ENCODE assay signal across 33 mouse cellular contexts in the genomic region with DNA sequence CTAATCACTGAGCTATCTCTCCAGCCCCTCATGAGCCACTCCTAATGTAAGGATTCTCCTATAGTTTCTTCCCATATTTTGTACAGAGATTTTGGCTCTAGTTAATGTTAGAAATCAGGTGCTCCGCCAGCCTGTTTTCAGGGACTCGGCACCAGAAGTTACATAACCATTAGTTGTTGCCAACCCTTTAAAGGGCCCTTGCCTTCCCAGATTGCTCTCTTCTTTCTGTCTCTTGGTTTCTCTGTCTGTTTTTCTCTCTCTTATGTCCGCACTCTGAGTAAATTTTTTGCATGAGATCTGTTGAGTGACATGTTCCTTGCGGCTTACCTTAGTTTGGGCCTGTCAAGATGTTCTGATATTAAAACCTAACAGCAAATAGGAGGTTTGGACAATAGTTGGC. TPM values are rescaled to one million over a fixed set of nuclear protein-coding genes. Genes with fewer than 3 reads are reported as not detected.
A peak's percentile ranks its signal among the peaks of the same experiment; 100 is the strongest.
DNase-seq lines count a peak whose midpoint lies in the region; ATAC-seq and TF ChIP-seq lines count a peak whose summit lies in the region.
"Had no signal": no experiment of that assay in that cellular context is flagged by ENCODE, and none has a peak within 500 bp of the region (broad histone marks: within the 10 kb centered on the region; RNA-seq: fewer than 3 reads in every experiment).

No protein-coding gene starts in this region.

- peaks cover 15% of the 10 kb centered on the region for H3K36me3 ChIP-seq in kidney, adult 2 months (ENCODE audit: control insufficient read depth, insufficient read depth, low read length)
- peaks cover 43% of the 10 kb centered on the region for H3K36me3 ChIP-seq in liver, adult 2 months (ENCODE audit: control insufficient read depth, insufficient read depth, low read length)
- peaks cover 21% of the 10 kb centered on the region for H3K36me3 ChIP-seq in liver, embryonic 11.5 days (ENCODE audit: control insufficient read depth, insufficient read depth, low read length)

- H3K9me3 ChIP-seq in liver, embryonic 11.5 days (ENCODE audit: control insufficient read depth, low read length) = no peaks in the 10 kb centered on the region
- H3K9me3 ChIP-seq: embryonic facial prominence, embryonic 13.5 days; embryonic facial prominence, embryonic 15.5 days; forebrain, embryonic 10.5 days; forebrain, embryonic 12.5 days; G1E had no signal

- no peak for TF ChIP-seq POLR2A in kidney, adult 2 months (IDR thresholded peaks at IDR 0.05; ENCODE audit: low read depth, low read length)
- no peak for TF ChIP-seq POLR2A in liver, adult 2 months (IDR thresholded peaks at IDR 0.05; ENCODE audit: extremely low read depth, insufficient read depth, low read length)

- DNase-seq in adrenal gland, adult 2 months = peak; percentile 10
- DNase-seq in adrenal gland, adult 18-20 months (ENCODE audit: low spot score in 2 of 2) = no peak
- DNase-seq in adrenal gland, postnatal 14 days = peak; percentile 27
- no peak for DNase-seq in adrenal gland, postnatal 4 days (ENCODE audit: low spot score in 2 of 2)
- DNase-seq in kidney, adult 2 months = peak; percentile 63
- DNase-seq in kidney, adult 11 months = no peak
- peak; percentile 73 for DNase-seq in liver, adult 2 months (ENCODE audit: extremely low read depth, low read depth, low spot score)
- no peak for DNase-seq in liver, embryonic 11.5 days (ENCODE audit: low spot score)
- DNase-seq: B cell, adult 2 months; cerebellum, adult 11 months; cerebellum, adult 18-20 months; cerebellum, adult 8-10 months; cerebellum, adult 9-11 months; cerebellum, postnatal 14 days; cerebellum, postnatal 36 days; embryo, embryonic 11 days had no signal

- no peak for ATAC-seq in liver, embryonic 11.5 days (replicated peaks; ENCODE audit: low FRiP score)
- ATAC-seq: activated CD4-positive, CD25-positive, alpha-beta regulatory T cell, adult 4 months; CD4-positive, CD25-positive, alpha-beta regulatory T cell, adult 4 months; forebrain, embryonic 14.5 days; forebrain, embryonic 16.5 days; Patski had no signal

- H3K9ac ChIP-seq in liver, adult 2 months (ENCODE audit: low read depth, low read length) = no peak overlapping the region
- no peak overlapping the region for H3K9ac ChIP-seq in liver, embryonic 11.5 days (ENCODE audit: low read depth, low read length)
- H3K9ac ChIP-seq: embryonic facial prominence, embryonic 13.5 days; embryonic facial prominence, embryonic 15.5 days; forebrain, embryonic 12.5 days had no signal

- no peak overlapping the region for H3K4me3 ChIP-seq in kidney, adult 2 months (ENCODE audit: insufficient read depth, low read depth, low read length)
- no peak overlapping the region for H3K4me3 ChIP-seq in liver, adult 2 months (ENCODE audit: insufficient read depth, low read depth, low read length)
- H3K4me3 ChIP-seq in liver, embryonic 11.5 days (ENCODE audit: low read depth, low read length) = no peak overlapping the region
- H3K4me3 ChIP-seq: embryonic facial prominence, embryonic 13.5 days; embryonic facial prominence, embryonic 15.5 days; erythroblast, embryonic 14.5 days; forebrain, embryonic 10.5 days; forebrain, embryonic 12.5 days had no signal

- no peak overlapping the region for H3K4me2 ChIP-seq in liver, embryonic 11.5 days
- H3K4me2 ChIP-seq: embryonic facial prominence, embryonic 13.5 days; embryonic facial prominence, embryonic 15.5 days; forebrain, embryonic 12.5 days had no signal

- H3K79me2 ChIP-seq in liver, adult 2 months (ENCODE audit: control insufficient read depth, insufficient read depth, low read length) = no peaks in the 10 kb centered on the region

- no peak overlapping the region for H3K27ac ChIP-seq in kidney, adult 2 months (ENCODE audit: insufficient read depth, low read depth, low read length)
- no peak overlapping the region for H3K27ac ChIP-seq in liver, adult 2 months (replicated peaks; ENCODE audit: insufficient read depth, low read depth, low read length)
- no peak overlapping the region for H3K27ac ChIP-seq in liver, embryonic 11.5 days (ENCODE audit: low read depth, low read length)
- H3K27ac ChIP-seq: embryonic facial prominence, embryonic 13.5 days; embryonic facial prominence, embryonic 15.5 days; forebrain, embryonic 10.5 days; forebrain, embryonic 12.5 days had no signal

- TF ChIP-seq CTCF in kidney, adult 2 months (conservative IDR thresholded peaks at IDR 0.05; ENCODE audit: insufficient read depth, insufficient read length, low read depth, low read length) = no peak
- TF ChIP-seq CTCF in liver, adult 2 months (IDR thresholded peaks at IDR 0.05; ENCODE audit: low read depth, low read length) = no peak

- no peaks in the 10 kb centered on the region for H3K4me1 ChIP-seq in kidney, adult 2 months (ENCODE audit: control insufficient read depth, insufficient read depth, low read length)
- no peaks in the 10 kb centered on the region; the same call in 1 of the 2 replicates for H3K4me1 ChIP-seq in liver, adult 2 months (ENCODE audit: control insufficient read depth, insufficient read depth, low read length)
- H3K4me1 ChIP-seq in liver, embryonic 11.5 days (replicated peaks; ENCODE audit: control insufficient read depth, insufficient read depth, low read length) = no peaks in the 10 kb centered on the region
- H3K4me1 ChIP-seq: embryonic facial prominence, embryonic 13.5 days; embryonic facial prominence, embryonic 15.5 days; forebrain, embryonic 10.5 days; forebrain, embryonic 12.5 days had no signal

- no peaks in the 10 kb centered on the region for H3K27me3 ChIP-seq in kidney, adult 2 months (replicated peaks; ENCODE audit: control insufficient read depth, insufficient read depth, low read length)
- H3K27me3 ChIP-seq in liver, adult 2 months (ENCODE audit: control insufficient read depth, insufficient read depth, low read length) = no peaks in the 10 kb centered on the region
- no peaks in the 10 kb centered on the region for H3K27me3 ChIP-seq in liver, embryonic 11.5 days (replicated peaks; ENCODE audit: control insufficient read depth, insufficient read depth, low read length)
- H3K27me3 ChIP-seq: CH12.LX; embryonic facial prominence, embryonic 13.5 days; embryonic facial prominence, embryonic 15.5 days; forebrain, embryonic 12.5 days had no signal

- WGBS in kidney, adult 2 months = 72% methylated on average over 4 of the region's 4 CpGs
- 57% methylated on average over 4 of the region's 4 CpGs for WGBS in liver, adult 2 months
- 92% methylated on average over 4 of the region's 4 CpGs for WGBS in liver, embryonic 11.5 days

RNA-seq across cellular contexts. Expression of a gene that starts 12.5 kb away (rescaled TPM):
- 1 to 10 TPM; 2.6 to 3.0 TPM for total RNA-seq in adrenal gland, adult 2 months (2021)
- polyA plus RNA-seq in adrenal gland, adult 2 months (2012; rRNA removed) = 0.35 TPM in 2 replicates
- 1 to 10 TPM; 3.3 to 4.2 TPM for total RNA-seq in adrenal gland, adult 18-20 months (2021)
- total RNA-seq in adrenal gland, postnatal 14 days (2021) = 2.3 and 3.8 TPM in 2 replicates
- 1 to 10 TPM in 1 of 2 experiments, under 1 TPM in 1; 0.85 to 5.6 TPM for total RNA-seq in adrenal gland, postnatal 4 days (2021)
- 106 and 129 TPM in 2 replicates for polyA plus RNA-seq in kidney, adult 2 months (2012; rRNA removed)
- total RNA-seq in liver, adult 2 months (2014; rRNA removed) = 2.1 and 7.0 TPM in 2 replicates
- polyA plus RNA-seq in liver, adult 2 months (2012; rRNA removed) = 2.2 and 4.6 TPM in 2 replicates
- 0.32 and 0.37 TPM in 2 replicates for polyA plus RNA-seq in liver, embryonic 11.5 days (2014; fragmentation: Nextera tagmentation; extraction: Ambion mirVana)
- total RNA-seq: CH12.LX; common myeloid progenitor, adult 5-6 weeks; G1E had no signal
- polyA plus RNA-seq: erythroblast, embryonic 14.5 days; G1E had no signal

RNA-seq across cellular contexts. Expression of a gene that starts 50.8 kb away (rescaled TPM):
- 100 to 1,000 TPM in 1 of 2 experiments, 10 to 100 TPM in 1; 98.3 to 131 TPM for total RNA-seq in adrenal gland, adult 2 months (2021)
- polyA plus RNA-seq in adrenal gland, adult 2 months (2012; rRNA removed) = 38.3 and 39.4 TPM in 2 replicates
- 100 to 1,000 TPM; 105 to 116 TPM for total RNA-seq in adrenal gland, adult 18-20 months (2021)
- 164 and 182 TPM in 2 replicates for total RNA-seq in adrenal gland, postnatal 14 days (2021)
- 100 to 1,000 TPM; 168 to 208 TPM for total RNA-seq in adrenal gland, postnatal 4 days (2021)
- polyA plus RNA-seq in kidney, adult 2 months (2012; rRNA removed) = 76.2 and 82.5 TPM in 2 replicates
- total RNA-seq in liver, adult 2 months (2014; rRNA removed) = 253 and 359 TPM in 2 replicates
- polyA plus RNA-seq in liver, adult 2 months (2012; rRNA removed) = 125 and 130 TPM in 2 replicates
- polyA plus RNA-seq in liver, embryonic 11.5 days (2014; fragmentation: Nextera tagmentation; extraction: Ambion mirVana) = 85.9 and 93.9 TPM in 2 replicates

RNA-seq across cellular contexts. Expression of a gene that starts 51.9 kb away (rescaled TPM):
- total RNA-seq in adrenal gland, adult 2 months (2021) = not detected
- polyA plus RNA-seq in adrenal gland, adult 2 months (2012; rRNA removed) = not detected in 2 replicates
- total RNA-seq in adrenal gland, adult 18-20 months (2021) = not detected
- not detected in 2 replicates for total RNA-seq in adrenal gland, postnatal 14 days (2021)
- not detected for total RNA-seq in adrenal gland, postnatal 4 days (2021)
- polyA plus RNA-seq in kidney, adult 2 months (2012; rRNA removed) = not detected in 2 replicates
- not detected in 2 replicates for total RNA-seq in liver, adult 2 months (2014; rRNA removed)
- not detected in 2 replicates for polyA plus RNA-seq in liver, adult 2 months (2012; rRNA removed)
- polyA plus RNA-seq in liver, embryonic 11.5 days (2014; fragmentation: Nextera tagmentation; extraction: Ambion mirVana) = not detected in 2 replicates
- total RNA-seq: adrenal gland, postnatal 36 days; CH12.LX; common myeloid progenitor, adult 5-6 weeks; G1E had no signal
- polyA plus RNA-seq: activated CD4-positive, CD25-positive, alpha-beta regulatory T cell, adult 4 months; brain, embryonic 14.5 days; CD4-positive, CD25-positive, alpha-beta regulatory T cell, adult 4 months; embryonic facial prominence, embryonic 11.5 days; embryonic facial prominence, embryonic 13.5 days; embryonic facial prominence, embryonic 15.5 days; erythroblast, embryonic 14.5 days; forebrain, embryonic 10.5 days; forebrain, embryonic 12.5 days; forebrain, embryonic 14.5 days; forebrain, embryonic 16.5 days; frontal cortex, adult 2 months; G1E; Patski had no signal

RNA-seq across cellular contexts. Expression of a gene that starts 52.0 kb away (rescaled TPM):
- 1 to 10 TPM; 1.1 to 1.4 TPM for total RNA-seq in adrenal gland, adult 2 months (2021)
- 0.20 and 0.46 TPM in 2 replicates for polyA plus RNA-seq in adrenal gland, adult 2 months (2012; rRNA removed)
- total RNA-seq in adrenal gland, adult 18-20 months (2021) = 1 to 10 TPM; 1.8 to 2.6 TPM
- 0.85 and 1.5 TPM in 2 replicates for total RNA-seq in adrenal gland, postnatal 14 days (2021)
- 1 to 10 TPM; 1.2 to 2.1 TPM for total RNA-seq in adrenal gland, postnatal 4 days (2021)
- 1.8 and 2.0 TPM in 2 replicates for polyA plus RNA-seq in kidney, adult 2 months (2012; rRNA removed)
- total RNA-seq in liver, adult 2 months (2014; rRNA removed) = 0.27 TPM in 1 of 2 replicates, not detected in the other
- not detected in 2 replicates for polyA plus RNA-seq in liver, adult 2 months (2012; rRNA removed)
- 0.79 and 1.1 TPM in 2 replicates for polyA plus RNA-seq in liver, embryonic 11.5 days (2014; fragmentation: Nextera tagmentation; extraction: Ambion mirVana)
- total RNA-seq: CH12.LX had no signal
- polyA plus RNA-seq: activated CD4-positive, CD25-positive, alpha-beta regulatory T cell, adult 4 months; erythroblast, embryonic 14.5 days; G1E; Patski had no signal

Comparison
In these comparisons a context has a peak if more than half of its experiments do, and no peak if none do; other contexts are left out.
1. DNase-seq: peak in adrenal gland, adult 2 months (single experiment), adrenal gland, postnatal 14 days (single experiment), kidney, adult 2 months (single experiment) and liver, adult 2 months (single experiment); none in adrenal gland, adult 18-20 months (0 of 2), adrenal gland, postnatal 4 days (0 of 2), kidney, adult 11 months (single experiment) and liver, embryonic 11.5 days (single experiment).